Mouse (Mus musculus) liver, embryonic 16.5 days (tissue): Measurements from ENCODE around the gene Phf23. TPM values are rescaled to one million over a fixed set of nuclear protein-coding genes. Genes with fewer than 3 reads are reported as not detected.
A peak's percentile ranks its signal among the peaks of the same experiment; 100 is the strongest.

Experiments used
- ATAC-seq: fragments of 200-750 bp; cut with Nextera tagmentation; 2 replicates; pipeline ENCODE4 v1.8.0; 2017; ENCODE audit warnings: low read depth, mild to moderate bottlenecking, moderate number of reproducible peaks, moderate library complexity
- H3K27ac ChIP-seq: fragments of 300-500 bp; sonication (generic); 2 replicates; pipeline ENCODE4 v1.5.1; 2014; ENCODE audit warnings: mild to moderate bottlenecking, low read length
- H3K27me3 ChIP-seq: fragments of 300-500 bp; sonication (generic); 2 replicates; pipeline ENCODE4 v1.6.1; 2014; ENCODE audit warnings: low read depth, low read length, mixed read lengths; ENCODE audit not compliant: control insufficient read depth, insufficient read depth
- H3K36me3 ChIP-seq: fragments of 300-500 bp; sonication (generic); 2 replicates; pipeline ENCODE4 v1.6.1; 2014; ENCODE audit warnings: mild to moderate bottlenecking; ENCODE audit not compliant: control insufficient read depth, insufficient read depth
- H3K4me1 ChIP-seq: fragments of 300-500 bp; sonication (generic); 2 replicates; pipeline ENCODE4 v1.6.1; 2014; ENCODE audit warnings: low read depth, low read length, mixed read lengths; ENCODE audit not compliant: control insufficient read depth
- H3K4me2 ChIP-seq: fragments of 300-500 bp; sonication (generic); 2 replicates; pipeline ENCODE4 v1.6.1; 2014; ENCODE audit warnings: low read depth, low read length, mixed read lengths
- H3K4me3 ChIP-seq: fragments of 300-500 bp; sonication (generic); 2 replicates; pipeline ENCODE4 v1.5.1; 2014; ENCODE audit warnings: low read depth, mild to moderate bottlenecking, low read length
- H3K9ac ChIP-seq: fragments of 300-500 bp; sonication (generic); 2 replicates; pipeline ENCODE4 v1.6.1; 2014; ENCODE audit warnings: low read depth, low read length
- H3K9me3 ChIP-seq: fragments of 300-500 bp; sonication (generic); replicated peaks from 2 replicates; pipeline ENCODE4 v1.6.1; 2016; ENCODE audit warnings: low read length; ENCODE audit not compliant: control insufficient read depth
- WGBS: fragments of 180-500 bp; shearing (Covaris S2); extraction: QIAGEN DNeasy Blood & Tissue Kit; methylation state at CpG from one replicate; pipeline ENCODE4 v1.1.7; 2014; ENCODE audit not compliant: insufficient replicate concordance; 5-methylcytosine and 5-hydroxymethylcytosine counted together
- polyA plus RNA-seq: library from polyadenylated mRNA; unstranded; fragments of >200 nt; fragmentation: Nextera tagmentation; extraction: Ambion mirVana; gene quantifications from 2 replicates; pipeline ENCODE4 v1.2.1, GENCODE M21; 2015

Gene Phf23
- polyA plus RNA-seq, 1 experiment from 2014 or later: 17.5 TPM

DNA sequence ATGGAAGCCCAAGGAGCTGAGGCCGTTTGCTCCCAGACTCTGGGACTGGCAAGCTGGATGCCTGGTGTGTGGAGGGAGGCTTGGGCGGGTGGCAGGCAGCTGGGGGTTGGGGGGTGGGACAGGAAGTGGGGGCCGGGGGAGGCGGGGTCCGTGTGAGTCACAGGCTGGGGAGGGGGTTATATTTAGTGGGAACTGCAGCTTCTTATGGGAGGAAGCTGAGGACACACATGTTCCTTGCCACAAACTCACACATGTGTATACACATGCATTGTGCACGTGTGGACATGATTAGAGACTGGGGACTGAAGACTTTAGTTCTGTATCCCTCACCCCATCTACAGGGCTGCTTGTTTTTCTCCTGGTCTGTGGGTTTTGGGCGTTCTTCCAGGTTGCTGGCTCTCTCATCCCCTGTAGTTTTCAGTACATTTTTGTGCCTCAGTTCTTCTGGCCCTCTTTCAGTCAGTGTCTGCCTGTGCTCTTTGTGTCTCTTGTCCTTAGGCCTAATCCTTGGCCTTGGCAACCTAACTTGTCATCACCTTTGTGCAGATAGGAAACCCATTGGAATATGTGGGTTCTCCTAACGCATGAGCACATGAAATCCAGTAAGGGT is 24.6 kb downstream of the Phf23 start:
- Histone ChIP-seq H3K36me3 (no peaks in the 10 kb centered on the region), H3K27ac (no peak overlapping the region), H3K4me3 (0 out of 2 replicates have a peak overlapping the region, but pooled peaks have one; percentile 63), H3K4me2 (peak overlapping the region; percentile 71), H3K27me3 (peaks cover 27% of the 10 kb centered on the region), H3K4me1 (peaks cover 30% of the 10 kb centered on the region), H3K9ac (no peak overlapping the region), H3K9me3 (no peaks in the 10 kb centered on the region)
- no peak for ATAC-seq
- 18% methylated on average over 7 of the region's 8 CpGs for WGBS

DNA sequence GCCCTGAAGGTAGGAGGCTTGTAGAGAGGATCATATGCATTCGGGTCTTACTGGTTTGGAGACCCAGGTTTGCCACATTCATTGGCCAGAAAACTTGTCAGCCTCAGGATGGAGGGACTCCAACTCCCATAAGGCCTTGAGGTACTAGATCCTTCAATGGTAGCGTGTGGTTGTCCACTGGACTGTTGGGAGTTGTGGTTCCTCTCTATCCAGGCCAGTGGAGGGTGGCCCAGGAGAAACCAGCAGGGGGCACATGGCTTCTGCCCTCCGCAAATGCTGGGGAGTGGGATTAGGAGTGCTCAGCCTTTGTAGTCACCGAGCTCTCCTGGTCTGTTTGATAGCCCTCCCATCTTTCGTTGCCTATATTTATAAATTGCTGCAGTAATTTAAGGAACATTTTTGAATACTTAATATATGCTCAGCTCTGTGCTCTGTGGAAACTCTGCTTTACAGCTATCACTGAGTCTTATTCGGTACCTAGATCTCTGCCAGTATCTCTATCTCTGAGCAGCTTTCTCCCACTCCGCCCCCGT is 25.2 kb downstream of the Phf23 start:
- H3K9me3 ChIP-seq: no peaks in the 10 kb centered on the region
- WGBS: under 1% methylated on average over 8 of the region's 8 CpGs
- H3K4me2 ChIP-seq: peak overlapping the region; percentile 71
- peak overlapping the region; percentile 7 for H3K27ac ChIP-seq
- H3K4me1 ChIP-seq: peaks cover 26% of the 10 kb centered on the region
- H3K4me3 ChIP-seq: peak overlapping the region; percentile 63
- peak overlapping the region; percentile 9 for H3K9ac ChIP-seq
- peak; percentile 86 for ATAC-seq
- H3K27me3 ChIP-seq: peaks cover 30% of the 10 kb centered on the region
- no peaks in the 10 kb centered on the region for H3K36me3 ChIP-seq

DNA sequence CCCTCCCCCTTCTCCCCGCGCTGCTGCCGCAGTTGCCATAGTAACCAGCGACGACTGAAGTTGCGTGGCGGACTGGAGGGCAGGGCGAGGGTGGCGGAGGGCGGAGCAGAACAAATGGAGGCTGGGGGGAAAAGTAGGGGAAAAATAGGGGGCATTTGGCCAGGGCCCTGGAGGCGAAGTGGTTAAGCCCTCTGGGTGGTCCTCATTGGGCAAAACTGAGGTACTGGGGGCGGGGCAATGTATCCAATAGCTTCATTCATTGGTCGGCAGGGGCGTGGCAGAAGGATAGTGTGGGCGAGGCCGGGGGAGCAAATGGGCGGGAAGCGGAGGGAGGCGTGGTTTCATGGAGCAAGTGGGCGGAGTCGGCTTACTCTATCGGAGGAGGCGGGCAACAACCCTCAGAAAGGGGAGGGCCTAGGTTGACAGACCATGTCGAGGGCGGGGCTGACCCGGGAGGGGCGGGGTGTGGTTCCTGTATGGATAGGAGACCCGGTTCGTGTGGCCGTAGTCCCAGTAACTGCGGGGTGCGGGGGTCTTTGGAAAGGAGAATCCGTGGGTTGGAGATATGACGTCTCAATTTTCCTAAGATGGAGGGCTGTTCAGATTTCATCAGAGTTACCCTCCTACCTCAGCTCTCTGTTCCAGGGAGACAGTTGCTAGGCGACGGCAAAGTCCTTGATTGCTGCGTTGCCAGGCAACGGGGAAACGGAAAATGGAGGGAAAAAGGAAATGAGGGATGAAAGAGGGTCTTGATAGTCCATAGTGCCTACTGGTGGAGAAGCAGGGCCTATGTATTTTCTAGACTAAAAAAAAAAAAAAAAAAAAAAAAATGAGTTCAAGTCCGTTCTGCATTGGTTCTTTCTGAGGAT is 25.9 kb downstream of the Phf23 start:
- WGBS: 4% methylated on average over 40 of the region's 40 CpGs
- H3K9ac ChIP-seq: peak overlapping the region; percentile 9
- no peaks in the 10 kb centered on the region for H3K9me3 ChIP-seq
- H3K27ac ChIP-seq: peak overlapping the region; percentile 7
- no peaks in the 10 kb centered on the region for H3K36me3 ChIP-seq
- peak; percentile 80 for ATAC-seq
- peaks cover 26% of the 10 kb centered on the region for H3K4me1 ChIP-seq
- peaks cover 33% of the 10 kb centered on the region for H3K27me3 ChIP-seq
- H3K4me3 ChIP-seq: peak overlapping the region; percentile 63
- peak overlapping the region; percentile 71 for H3K4me2 ChIP-seq

DNA sequence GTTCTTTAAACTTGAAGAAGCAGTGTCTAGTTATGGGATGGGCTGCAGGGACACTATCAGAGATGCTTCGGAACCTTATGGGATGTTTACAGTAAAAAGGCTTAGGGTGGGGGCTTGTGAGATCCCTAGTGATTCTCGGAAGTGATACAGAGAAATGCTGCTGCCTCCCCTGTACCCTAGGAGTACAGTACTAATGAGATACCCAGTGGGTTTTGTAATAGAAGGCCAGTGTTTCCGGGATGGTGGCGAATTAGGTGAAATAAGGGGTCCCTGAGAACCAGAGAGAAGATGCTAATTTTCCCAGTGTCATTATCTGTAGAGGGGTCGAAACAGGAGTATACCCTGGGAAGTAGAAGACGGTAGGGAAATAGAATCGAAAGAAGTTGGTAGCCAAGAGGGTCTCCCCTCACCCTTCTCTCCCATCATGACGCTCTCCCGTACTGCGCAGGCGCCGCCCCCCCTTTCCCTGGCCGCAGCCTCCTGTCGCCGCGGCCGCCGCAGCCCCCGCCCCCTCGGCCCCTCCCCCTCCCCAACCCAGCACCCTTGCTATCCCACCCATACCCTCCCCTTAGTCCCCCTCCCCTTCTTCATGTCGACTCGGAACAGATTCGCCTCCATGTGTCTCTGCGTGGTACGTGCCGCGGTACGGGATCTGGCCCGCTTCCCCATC is 28.0 kb downstream of the Phf23 start:
- ATAC-seq: no peak
- Histone ChIP-seq H3K9me3 (no peaks in the 10 kb centered on the region), H3K4me1 (peaks cover 21% of the 10 kb centered on the region), H3K27me3 (peaks cover 38% of the 10 kb centered on the region), H3K4me3 (no peak overlapping the region; the same call in 1 of the 2 replicates), H3K9ac (no peak overlapping the region), H3K27ac (no peak overlapping the region), H3K36me3 (no peaks in the 10 kb centered on the region), H3K4me2 (peak overlapping the region; percentile 34; the same call in 1 of the 2 replicates)
- WGBS: 8% methylated on average over 25 of the region's 29 CpGs

DNA sequence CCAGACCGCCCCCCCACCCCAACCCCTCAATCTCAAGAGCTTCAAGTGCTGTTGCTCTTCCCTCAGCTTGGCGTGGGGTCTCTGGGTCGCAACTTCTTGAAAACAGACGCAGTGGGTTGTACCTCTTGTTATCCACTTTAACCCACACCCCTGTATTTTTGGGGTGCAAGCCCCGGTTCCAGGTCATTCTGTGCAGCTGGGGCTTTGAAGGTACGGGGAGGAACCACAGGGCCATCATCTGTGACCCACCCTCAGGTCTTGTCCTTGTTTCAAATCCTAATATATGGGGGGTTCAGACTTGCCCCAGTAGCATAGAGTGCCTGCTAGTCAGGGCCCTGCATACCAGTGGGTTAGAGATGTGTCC is 28.6 kb downstream of the Phf23 start:
- 20% methylated on average over 6 of the region's 6 CpGs for WGBS
- ATAC-seq: no peak
- H3K4me2 ChIP-seq: peak overlapping the region; percentile 34; the same call in 1 of the 2 replicates
- H3K9me3 ChIP-seq: no peaks in the 10 kb centered on the region
- H3K9ac ChIP-seq: no peak overlapping the region
- peaks cover 21% of the 10 kb centered on the region for H3K4me1 ChIP-seq
- no peak overlapping the region for H3K27ac ChIP-seq
- no peaks in the 10 kb centered on the region for H3K36me3 ChIP-seq
- peaks cover 38% of the 10 kb centered on the region for H3K27me3 ChIP-seq
- H3K4me3 ChIP-seq: no peak overlapping the region

DNA sequence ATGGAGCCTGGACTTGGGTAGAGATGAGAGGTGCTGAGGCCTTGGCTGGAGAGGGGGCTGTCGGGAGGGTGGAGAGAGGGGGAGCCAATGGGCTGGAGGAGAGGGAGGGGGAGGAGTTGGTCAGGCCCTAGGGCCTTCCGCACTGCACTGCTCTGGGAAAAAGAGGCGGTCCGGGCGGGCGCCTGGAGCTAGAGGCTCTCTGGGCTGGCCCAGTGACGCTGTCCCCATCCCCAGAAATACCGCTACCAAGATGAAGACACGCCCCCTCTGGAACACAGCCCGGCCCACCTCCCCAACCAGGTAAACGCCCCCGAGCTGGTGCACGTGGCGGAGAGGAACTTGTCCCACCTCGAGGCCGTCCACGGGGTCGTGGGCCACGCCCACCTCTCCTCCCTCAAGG is 31.1 kb downstream of the Phf23 start:
- peak overlapping the region; percentile 15; the same call in 1 of the 2 replicates for H3K4me2 ChIP-seq
- H3K27me3 ChIP-seq: peaks cover 36% of the 10 kb centered on the region
- peak; percentile 52 for ATAC-seq
- H3K4me3 ChIP-seq: no peak overlapping the region
- H3K9ac ChIP-seq: no peak overlapping the region
- H3K36me3 ChIP-seq: no peaks in the 10 kb centered on the region
- 39% methylated on average over 19 of the region's 19 CpGs for WGBS
- H3K9me3 ChIP-seq: no peaks in the 10 kb centered on the region
- H3K4me1 ChIP-seq: peaks cover 11% of the 10 kb centered on the region
- no peak overlapping the region for H3K27ac ChIP-seq

DNA sequence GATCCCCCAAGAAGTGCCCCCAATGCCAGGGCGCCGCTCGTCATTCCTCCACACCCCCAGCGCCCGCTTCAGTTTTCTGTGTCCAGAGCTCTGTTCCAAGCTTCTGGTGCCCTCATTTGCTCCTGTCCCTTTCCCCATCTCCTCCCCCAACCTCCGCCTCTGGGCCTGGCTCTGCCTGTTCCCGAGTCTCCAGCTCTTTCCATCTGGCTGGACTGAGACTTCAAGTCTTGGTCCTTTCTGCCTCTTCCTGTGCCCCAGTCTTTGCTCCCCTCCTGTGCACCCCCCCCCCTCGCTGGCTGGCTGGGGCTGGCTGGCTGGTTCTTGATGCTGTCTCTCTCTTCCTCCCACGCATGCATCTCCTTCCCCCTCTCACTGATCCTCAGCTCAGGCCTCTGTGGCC is 31.8 kb downstream of the Phf23 start:
- no peak overlapping the region for H3K27ac ChIP-seq
- 60% methylated on average over 9 of the region's 9 CpGs for WGBS
- no peaks in the 10 kb centered on the region for H3K36me3 ChIP-seq
- H3K4me2 ChIP-seq: no peak overlapping the region
- H3K4me1 ChIP-seq: peaks cover 9% of the 10 kb centered on the region
- no peak for ATAC-seq
- H3K9me3 ChIP-seq: no peaks in the 10 kb centered on the region
- H3K27me3 ChIP-seq: peaks cover 30% of the 10 kb centered on the region
- no peak overlapping the region for H3K9ac ChIP-seq
- H3K4me3 ChIP-seq: no peak overlapping the region

DNA sequence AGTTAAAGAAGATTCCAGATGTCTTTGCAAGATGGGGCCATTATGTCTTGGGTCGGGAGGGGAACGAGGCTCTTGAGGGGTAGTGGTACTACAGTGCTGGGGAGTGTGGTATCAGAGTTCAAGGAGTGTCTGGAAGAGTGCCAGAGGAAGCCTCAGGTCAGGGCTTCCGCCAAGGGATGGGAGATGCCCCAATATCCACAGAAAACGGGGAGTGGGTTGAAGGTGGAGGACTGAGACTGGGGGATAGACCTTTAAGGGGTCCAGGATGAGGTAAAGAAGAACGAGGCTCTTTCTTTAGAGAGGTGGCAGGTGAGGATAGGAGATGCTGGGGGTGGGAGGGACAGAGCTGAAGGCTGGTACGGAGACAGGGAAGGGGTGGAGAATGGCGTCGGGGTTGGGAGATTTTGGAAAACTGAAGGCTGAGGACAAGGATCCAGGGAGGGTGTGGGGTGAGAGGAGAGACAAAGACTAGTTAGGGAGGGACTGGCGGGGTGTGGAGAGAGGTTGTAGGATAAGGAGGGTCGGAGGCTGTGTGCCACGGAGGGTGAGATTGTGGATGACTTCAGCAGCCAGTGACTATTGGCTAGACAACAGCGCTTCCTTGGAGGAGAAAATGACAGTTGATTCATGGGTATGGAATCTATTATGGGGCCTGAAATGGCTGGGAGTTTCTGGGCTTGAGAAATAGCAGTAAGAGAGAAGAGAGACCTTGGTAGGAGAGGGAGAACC is 33.0 kb downstream of the Phf23 start:
- peaks cover 9% of the 10 kb centered on the region for H3K4me1 ChIP-seq
- H3K9ac ChIP-seq: no peak overlapping the region
- no peaks in the 10 kb centered on the region for H3K36me3 ChIP-seq
- 27% methylated on average over 12 of the region's 12 CpGs for WGBS
- H3K9me3 ChIP-seq: no peaks in the 10 kb centered on the region
- H3K27ac ChIP-seq: no peak overlapping the region
- ATAC-seq: no peak
- no peak overlapping the region for H3K4me3 ChIP-seq
- H3K4me2 ChIP-seq: 0 out of 2 replicates have a peak overlapping the region, but pooled peaks have one; percentile 8
- H3K27me3 ChIP-seq: peaks cover 25% of the 10 kb centered on the region
